ENCODE assay signal across 18 mouse cellular contexts in the genomic region with DNA sequence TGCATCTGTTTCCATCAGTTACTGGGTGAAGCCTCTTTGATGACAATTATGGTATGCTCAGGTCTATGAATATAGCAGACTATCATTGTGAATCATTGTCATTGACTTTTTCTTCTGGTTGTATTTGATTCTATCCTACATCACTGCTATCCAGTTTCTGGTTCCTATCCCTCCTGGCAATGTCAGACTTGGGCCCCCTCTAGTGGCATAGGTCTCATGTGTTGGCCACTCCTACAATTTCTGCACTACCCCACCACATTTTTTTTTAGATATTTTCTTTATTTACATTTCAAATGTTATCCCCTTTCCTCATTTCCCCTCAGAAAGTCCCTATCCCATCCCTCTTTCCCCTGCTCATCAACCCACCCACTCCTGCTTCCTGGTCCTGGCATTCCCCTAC.
DNase-seq lines count a peak whose midpoint lies in the region; ATAC-seq and TF ChIP-seq lines count a peak whose summit lies in the region.
"Had no signal": no experiment of that assay in that cellular context is flagged by ENCODE, and none has a peak within 500 bp of the region (broad histone marks: within the 10 kb centered on the region; RNA-seq: fewer than 3 reads in every experiment).

No protein-coding gene starts in this region.

- no peak for TF ChIP-seq POLR2A in ES-Bruce4 (IDR thresholded peaks at IDR 0.05; ENCODE audit: insufficient read depth, low read length)

- H3K4me2 ChIP-seq in kidney, embryonic 16.5 days (replicated peaks; ENCODE audit: low read depth, low read length) = no peak overlapping the region
- H3K4me2 ChIP-seq: embryonic facial prominence, embryonic 12.5 days; hindbrain, embryonic 14.5 days; limb, embryonic 13.5 days; neural tube, embryonic 12.5 days had no signal

- peak; percentile 37 to 41 for DNase-seq in cerebellum, postnatal 10 days
- DNase-seq in cerebellum, adult 11 months = no peak
- DNase-seq in kidney, postnatal 10 days = peak; percentile 6
- DNase-seq in embryo, embryonic 11 days = peak; percentile 8
- no peak for DNase-seq in right cerebral cortex, postnatal 25 days
- DNase-seq in adrenal gland, adult (ENCODE audit: inconsistent age in 2 of 2, low spot score in 1 of 2) = no peak
- DNase-seq: kidney, adult 8-10 months; liver, postnatal 0 days; midbrain, embryonic 14.5 days; spleen, adult 18-20 months; thymus, postnatal 36 days had no signal

- TF ChIP-seq CTCF in ES-Bruce4 (IDR thresholded peaks at IDR 0.05; ENCODE audit: low read depth, low read length) = peak; percentile 20

- no peak overlapping the region for H3K27ac ChIP-seq in kidney, embryonic 16.5 days (ENCODE audit: low read length)
- no peak overlapping the region for H3K27ac ChIP-seq in ES-Bruce4 (ENCODE audit: insufficient read depth, low read length)
- H3K27ac ChIP-seq: embryonic facial prominence, embryonic 12.5 days; hindbrain, embryonic 14.5 days; limb, embryonic 13.5 days; macrophage; neural tube, embryonic 12.5 days had no signal

- ATAC-seq in kidney, embryonic 16.5 days (ENCODE audit: low FRiP score, low TSS enrichment) = no peak
- ATAC-seq: liver, postnatal 0 days had no signal

- no peaks in the 10 kb centered on the region for H3K9me3 ChIP-seq in kidney, embryonic 16.5 days (ENCODE audit: low read length)
- H3K9me3 ChIP-seq in ES-Bruce4 (replicated peaks; ENCODE audit: control insufficient read depth, insufficient read depth, low read length, poor library complexity, severe bottlenecking) = no peaks in the 10 kb centered on the region
- H3K9me3 ChIP-seq: embryonic facial prominence, embryonic 12.5 days; limb, embryonic 13.5 days; neural tube, embryonic 12.5 days had no signal

- H3K4me3 ChIP-seq in kidney, embryonic 16.5 days (ENCODE audit: low read length) = no peak overlapping the region
- H3K4me3 ChIP-seq in ES-Bruce4 (ENCODE audit: low read depth, low read length) = no peak overlapping the region
- H3K4me3 ChIP-seq: embryonic facial prominence, embryonic 12.5 days; limb, embryonic 13.5 days; neural tube, embryonic 12.5 days had no signal

- H3K36me3 ChIP-seq in kidney, embryonic 16.5 days (ENCODE audit: insufficient read depth, low read length) = no peaks in the 10 kb centered on the region
- H3K36me3 ChIP-seq in ES-Bruce4 (ENCODE audit: control insufficient read depth, insufficient read depth, low read length, poor library complexity, severe bottlenecking) = no peaks in the 10 kb centered on the region
- H3K36me3 ChIP-seq: embryonic facial prominence, embryonic 12.5 days; limb, embryonic 13.5 days; neural tube, embryonic 12.5 days had no signal

- no peak overlapping the region for H3K9ac ChIP-seq in kidney, embryonic 16.5 days (replicated peaks; ENCODE audit: low read length)
- no peak overlapping the region for H3K9ac ChIP-seq in ES-Bruce4 (ENCODE audit: low read depth, poor library complexity, severe bottlenecking)
- H3K9ac ChIP-seq: embryonic facial prominence, embryonic 12.5 days; hindbrain, embryonic 14.5 days; limb, embryonic 13.5 days; liver, postnatal 0 days; neural tube, embryonic 12.5 days had no signal

- no peaks in the 10 kb centered on the region for H3K27me3 ChIP-seq in kidney, embryonic 16.5 days (ENCODE audit: insufficient read depth, low read length)
- no peaks in the 10 kb centered on the region for H3K27me3 ChIP-seq in ES-Bruce4 (ENCODE audit: control insufficient read depth, insufficient read depth, low read length, poor library complexity, severe bottlenecking)
- H3K27me3 ChIP-seq: embryonic facial prominence, embryonic 12.5 days; limb, embryonic 13.5 days; neural tube, embryonic 12.5 days had no signal

- H3K4me1 ChIP-seq in kidney, embryonic 16.5 days (ENCODE audit: insufficient read depth, low read length) = no peaks in the 10 kb centered on the region
- H3K4me1 ChIP-seq in ES-Bruce4 (ENCODE audit: control insufficient read depth, insufficient read depth, low read length) = no peaks in the 10 kb centered on the region
- H3K4me1 ChIP-seq: embryonic facial prominence, embryonic 12.5 days; limb, embryonic 13.5 days; neural tube, embryonic 12.5 days had no signal

- TF ChIP-seq EP300 in ES-Bruce4 (IDR thresholded peaks at IDR 0.05; ENCODE audit: insufficient read depth, low read depth, low read length) = no peak

Comparison
In these comparisons a context has a peak if more than half of its experiments do, and no peak if none do; other contexts are left out.
1. DNase-seq: peak in cerebellum, postnatal 10 days (2 of 2), kidney, postnatal 10 days (single experiment) and embryo, embryonic 11 days (single experiment); none in cerebellum, adult 11 months (single experiment), right cerebral cortex, postnatal 25 days (single experiment) and adrenal gland, adult (0 of 2).